Mouse (Mus musculus) ES-Bruce4 (cell line): ENCODE measurements around the gene Dact2.

Experiments used
- CTCF ChIP-seq: IDR thresholded peaks from one replicate; pipeline ENCODE4 v1.8.1; 2011; ENCODE audit warnings: low read depth, low read length
- EP300 ChIP-seq: IDR thresholded peaks from 2 replicates; pipeline ENCODE4 v1.6.1; 2011; ENCODE audit warnings: low read depth, low read length; ENCODE audit not compliant: insufficient read depth
- POLR2A ChIP-seq: IDR thresholded peaks from one replicate; pipeline ENCODE4 v1.8.1; 2011; ENCODE audit warnings: low read length; ENCODE audit not compliant: insufficient read depth

DNA sequence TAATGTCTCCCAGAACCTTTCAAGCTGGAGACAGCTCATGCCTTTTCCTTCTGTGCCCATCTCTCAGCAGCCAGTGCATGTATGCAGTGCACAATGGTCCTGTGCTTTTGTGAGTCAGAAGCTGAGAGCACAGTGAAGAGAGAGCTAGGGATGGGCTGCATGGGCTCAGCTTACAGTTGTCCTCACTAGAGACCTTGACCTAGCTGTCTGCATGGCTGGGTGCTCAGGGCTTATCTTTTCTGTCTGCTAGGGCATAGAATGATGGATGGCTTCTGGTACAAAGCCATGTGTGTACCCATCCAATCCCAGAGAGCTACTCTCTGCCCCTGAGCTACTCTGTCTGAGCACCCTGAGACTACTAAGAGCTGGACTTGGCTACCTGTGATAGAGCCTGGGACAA is 17.0 kb downstream of the Dact2 start:
- TF ChIP-seq EP300: no peak
- no peak for TF ChIP-seq CTCF
- no peak for TF ChIP-seq POLR2A
